Mouse (Mus musculus): ENCODE results near the gene Sipa1l3. TPM values are rescaled to one million over a fixed set of nuclear protein-coding genes. Genes with fewer than 3 reads are reported as not detected.

Gene Sipa1l3
- total RNA-seq, 2 experiments from 2014 or later, result 9.6 to 11.1 TPM

DNA sequence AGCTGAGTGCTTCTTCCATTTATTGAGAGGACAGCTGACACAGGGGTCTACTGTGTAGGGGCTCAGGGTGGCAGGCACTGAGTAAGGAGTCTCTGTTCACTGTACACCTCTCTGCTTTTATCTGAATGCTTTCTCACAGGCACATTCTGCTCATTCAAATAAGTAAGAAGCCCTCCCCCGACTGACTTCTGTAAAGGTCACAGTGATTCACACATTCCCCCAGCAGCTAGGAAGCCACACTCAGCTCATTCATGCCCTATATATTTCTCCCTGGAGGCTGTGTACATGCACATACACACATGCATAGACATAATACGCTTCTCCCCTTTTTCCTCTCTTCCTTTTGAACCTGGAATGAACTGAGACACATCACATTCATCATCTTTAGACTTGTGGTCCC is 74.4 kb downstream of the Sipa1l3 start:
- no peak for DNase-seq

DNA sequence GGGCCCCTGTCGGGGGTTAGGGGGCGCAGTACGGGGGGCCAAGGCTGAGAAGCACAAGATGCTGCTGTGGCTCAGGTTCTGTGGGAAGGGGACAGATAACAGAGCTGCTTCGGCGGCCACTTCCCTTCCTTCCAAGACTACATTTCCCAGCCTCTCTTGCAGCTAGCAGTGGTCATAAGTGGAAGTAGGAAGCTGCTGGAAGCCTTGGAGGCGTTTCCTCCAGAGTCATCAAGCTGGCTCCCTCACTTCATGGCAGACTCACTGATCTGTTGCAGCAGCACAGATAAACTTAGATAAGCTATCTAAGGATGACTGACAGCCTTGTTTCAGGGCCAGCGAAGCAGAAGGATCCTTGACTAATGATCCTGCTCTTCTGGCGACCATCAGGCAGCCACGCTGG is 76.6 kb downstream of the Sipa1l3 start:
- peak; percentile 54 to 64 for DNase-seq

DNA sequence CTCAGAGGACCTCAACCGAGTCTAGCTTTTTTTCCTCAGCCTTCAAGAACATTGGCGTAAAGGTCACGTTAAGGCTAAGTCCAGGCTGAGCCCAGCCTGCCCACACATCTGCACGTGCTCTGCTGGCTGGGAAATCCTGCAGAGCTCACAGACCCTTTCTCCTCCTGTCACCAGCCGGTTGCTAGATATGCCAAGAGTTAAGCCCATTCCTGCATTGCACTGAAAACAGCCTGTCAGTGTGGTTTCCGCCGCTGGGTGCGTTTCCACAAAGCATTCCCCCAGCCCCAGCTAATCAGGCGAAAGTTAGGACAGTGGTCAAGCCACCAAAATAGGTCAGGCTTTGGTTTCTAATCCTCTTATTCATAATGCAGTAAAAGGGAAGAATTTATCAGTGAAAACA is 77.3 kb downstream of the Sipa1l3 start:
- DNase-seq, result no peak

DNA sequence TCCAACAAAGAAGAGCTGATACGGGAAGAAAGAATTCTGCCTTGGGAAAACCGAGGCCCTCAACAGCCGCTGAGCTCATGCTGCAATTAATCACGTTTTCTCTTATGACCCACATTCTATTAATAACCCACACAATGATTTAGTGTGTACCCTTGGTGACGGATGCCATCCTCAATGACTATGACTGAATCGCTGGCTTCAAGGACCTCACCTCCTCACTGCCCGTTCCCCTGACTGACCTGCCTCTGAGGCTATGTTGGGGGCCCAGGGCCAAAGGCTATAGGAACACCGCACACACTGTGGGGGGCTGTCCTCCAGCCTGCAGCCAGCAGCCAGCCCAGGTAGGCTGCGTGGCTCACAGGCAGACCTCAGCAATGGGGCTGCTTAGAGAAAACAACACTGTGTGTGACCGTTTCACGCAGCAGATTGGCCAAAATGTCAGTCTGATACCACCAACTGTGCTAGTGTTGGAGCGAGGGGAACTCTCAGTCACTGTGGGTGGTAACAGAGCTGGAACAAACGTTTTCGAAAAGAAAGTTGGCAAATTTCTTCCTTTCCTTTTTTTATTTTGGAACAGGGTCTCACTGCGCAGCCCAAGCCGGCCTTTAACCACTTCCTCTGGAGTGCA is 79.7 kb downstream of the Sipa1l3 start:
- peak; percentile 37 to 54 for DNase-seq

DNA sequence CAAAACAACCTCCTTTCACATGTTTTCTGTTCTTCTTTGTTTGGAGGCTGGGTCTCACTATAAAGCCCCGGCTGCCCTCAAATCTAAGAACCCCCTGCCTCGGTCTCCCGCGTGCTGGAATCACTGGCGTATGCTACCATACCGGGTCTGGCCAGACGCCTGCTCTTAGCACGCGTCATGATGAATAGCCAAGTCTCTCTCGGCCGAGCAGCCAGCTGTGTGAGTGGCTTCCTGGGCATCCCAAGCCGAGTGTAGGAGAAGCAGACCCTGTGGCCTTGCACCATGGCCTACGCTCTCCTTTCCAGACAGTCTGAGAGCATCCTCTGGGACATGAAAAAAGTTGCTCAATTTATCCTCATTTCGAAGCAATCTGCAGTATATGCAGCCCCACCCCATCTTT is 80.2 kb downstream of the Sipa1l3 start:
- no peak for DNase-seq

DNA sequence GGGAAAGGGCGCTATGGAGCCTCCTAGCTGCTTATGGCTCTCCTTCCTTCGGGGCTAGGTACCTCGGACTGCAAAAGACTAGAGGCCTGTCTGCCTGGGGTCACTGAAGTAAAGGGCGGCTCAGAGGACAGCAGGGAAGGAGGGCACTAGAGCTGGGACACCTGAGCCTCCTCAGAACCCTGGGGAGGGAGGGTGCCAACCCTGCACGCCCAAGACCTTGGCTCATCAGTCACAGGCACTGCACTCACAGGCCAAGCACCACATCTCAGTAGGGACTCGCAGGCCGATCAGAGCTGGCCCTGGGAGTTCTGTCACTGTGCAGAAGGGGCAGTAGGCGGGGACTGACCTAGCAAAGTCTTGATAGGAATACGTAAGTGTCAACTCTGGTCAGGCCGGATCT is 81.4 kb downstream of the Sipa1l3 start:
- no peak for DNase-seq

DNA sequence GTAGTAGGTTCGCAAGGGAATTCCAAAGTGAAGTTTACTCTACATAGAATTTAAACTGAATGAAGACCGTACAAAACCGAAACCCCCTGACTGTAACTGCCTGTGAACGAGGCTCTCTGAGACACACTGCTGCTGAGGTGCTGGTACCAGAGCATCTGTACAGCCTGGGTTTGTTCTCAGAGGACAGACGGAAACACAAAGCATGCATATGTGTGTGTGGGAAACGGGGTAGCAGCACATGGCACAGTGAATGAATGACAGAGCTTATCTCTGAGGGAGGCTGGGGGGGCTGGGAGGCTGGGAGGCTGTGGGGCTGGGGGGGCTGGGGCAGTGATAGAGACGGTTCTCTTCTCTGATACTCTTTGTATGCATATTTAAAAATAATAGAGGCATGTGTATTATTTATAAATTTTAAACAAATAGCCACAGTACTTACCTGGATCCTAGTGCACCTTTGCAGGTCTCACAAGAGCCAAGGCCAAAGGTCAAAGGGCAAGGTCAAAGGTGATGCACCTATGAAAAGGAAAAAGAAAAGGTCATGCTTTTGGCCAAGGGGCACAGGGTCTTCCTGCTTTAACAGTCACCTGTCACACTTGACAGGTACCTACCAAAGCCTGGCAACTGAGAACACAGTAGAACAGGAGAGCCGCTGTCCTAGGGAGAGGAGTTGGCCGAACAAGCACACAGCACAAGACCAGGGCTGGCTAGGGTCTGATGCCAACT is 84.0 kb downstream of the Sipa1l3 start:
- no peak for DNase-seq

DNA sequence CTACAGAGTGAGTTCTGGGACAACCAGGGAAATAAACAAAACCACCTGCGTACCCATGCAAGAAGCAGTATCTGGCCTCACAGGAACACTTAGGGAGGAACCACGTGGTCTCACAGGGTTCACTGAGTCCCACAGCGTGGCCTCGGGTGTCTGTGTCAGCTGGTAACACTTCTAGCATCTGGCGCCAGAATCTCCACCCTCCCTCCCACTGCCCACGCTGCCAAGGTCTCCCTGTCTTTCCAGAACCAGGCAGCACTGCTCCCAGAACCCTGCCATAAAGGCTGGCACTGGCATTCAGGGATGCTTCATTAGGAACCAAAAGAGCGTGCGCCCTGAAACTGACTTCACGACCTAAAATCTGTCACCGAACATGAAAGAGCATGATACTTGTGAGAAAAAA is 84.7 kb downstream of the Sipa1l3 start:
- DNase-seq, result no peak

DNA sequence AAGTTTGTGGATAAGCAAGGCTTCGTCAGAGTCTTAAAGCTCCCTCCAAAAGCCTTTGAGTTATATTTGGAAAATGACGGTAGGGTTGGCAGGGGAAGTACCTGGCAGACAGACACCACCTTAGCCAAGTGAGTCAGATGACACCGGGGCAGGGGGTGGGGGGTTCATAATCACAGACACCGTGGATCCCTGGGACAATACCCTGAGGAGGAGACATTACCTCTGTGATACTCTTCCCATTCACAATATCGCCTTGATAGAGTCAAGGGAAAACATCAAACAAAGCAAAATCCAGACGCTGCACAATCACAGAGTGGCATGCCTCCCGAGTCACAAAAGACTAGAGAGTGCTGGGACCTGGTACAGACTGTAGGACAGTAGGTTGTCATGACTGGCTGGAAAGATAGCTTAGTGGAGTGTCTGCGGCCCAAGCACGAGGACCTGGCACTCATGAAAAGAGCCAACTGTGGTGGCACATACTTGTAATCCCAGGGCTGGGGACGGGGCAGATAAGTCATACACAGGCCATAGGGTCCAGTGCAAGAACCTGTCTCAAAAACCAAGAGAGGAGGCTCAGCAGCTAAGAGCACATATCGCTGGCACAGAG is 85.4 kb downstream of the Sipa1l3 start:
- DNase-seq, result peak; percentile 62

DNA sequence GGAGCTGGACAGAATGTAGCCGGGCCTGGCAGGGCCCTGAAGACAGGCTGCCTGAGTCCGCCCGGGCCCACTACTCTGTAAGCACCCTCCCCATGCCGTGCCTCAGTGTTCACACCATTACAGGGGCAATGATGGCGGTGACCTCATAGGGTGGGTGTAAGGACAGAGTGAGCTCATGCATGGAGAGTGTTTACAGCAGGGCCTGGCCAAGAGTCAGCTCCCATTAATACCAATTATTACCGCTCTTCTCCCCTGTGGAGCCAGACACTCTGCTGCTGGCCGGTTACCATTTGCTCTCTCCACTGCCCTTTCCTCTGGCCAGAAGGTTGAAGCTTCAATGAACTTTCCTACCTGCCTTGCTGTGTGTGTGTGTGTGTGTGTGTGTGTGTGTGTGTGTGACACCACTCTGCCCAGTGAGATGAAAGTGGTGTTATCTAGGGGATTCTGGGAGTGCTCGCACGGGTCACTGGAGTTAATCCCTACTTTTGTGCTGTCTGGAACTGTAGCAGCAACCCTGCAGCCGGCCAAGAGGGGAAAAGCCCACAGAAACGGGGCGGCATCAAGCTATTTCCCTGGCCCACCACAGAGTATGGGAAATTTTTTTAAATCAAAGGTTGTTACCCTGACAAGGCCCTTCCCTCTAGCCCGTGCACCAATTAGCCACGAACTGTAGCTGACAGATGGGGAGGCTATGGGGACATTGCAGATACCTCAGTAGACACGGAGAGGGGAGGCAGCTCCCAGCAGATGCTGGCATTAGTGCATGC is 86.1 kb downstream of the Sipa1l3 start:
- DNase-seq, result peak in 1 of 2 experiments; percentile 28

DNA sequence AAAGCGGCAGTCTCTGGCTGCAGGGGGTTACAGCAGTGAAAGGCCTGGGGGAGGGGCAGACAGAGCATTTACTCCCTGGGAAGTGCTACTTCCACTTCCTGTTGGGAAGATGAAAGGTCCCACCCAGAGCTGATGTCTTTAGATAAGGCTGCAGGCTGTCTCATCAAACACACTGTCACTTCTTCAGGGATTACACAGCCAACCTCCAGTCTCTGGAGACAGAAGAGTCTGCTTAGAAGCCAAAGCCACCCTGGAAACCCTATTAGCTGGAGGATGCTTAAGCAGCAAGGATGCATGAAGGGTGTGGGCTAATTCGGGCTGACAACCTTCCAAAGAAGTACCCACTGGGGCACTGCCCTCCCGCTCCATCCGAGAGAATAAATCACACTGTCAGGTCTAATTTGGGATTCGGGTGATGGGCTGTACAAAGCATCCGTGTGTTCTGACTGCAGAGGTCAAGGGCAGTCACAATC is 87.7 kb downstream of the Sipa1l3 start:
- no peak for DNase-seq

DNA sequence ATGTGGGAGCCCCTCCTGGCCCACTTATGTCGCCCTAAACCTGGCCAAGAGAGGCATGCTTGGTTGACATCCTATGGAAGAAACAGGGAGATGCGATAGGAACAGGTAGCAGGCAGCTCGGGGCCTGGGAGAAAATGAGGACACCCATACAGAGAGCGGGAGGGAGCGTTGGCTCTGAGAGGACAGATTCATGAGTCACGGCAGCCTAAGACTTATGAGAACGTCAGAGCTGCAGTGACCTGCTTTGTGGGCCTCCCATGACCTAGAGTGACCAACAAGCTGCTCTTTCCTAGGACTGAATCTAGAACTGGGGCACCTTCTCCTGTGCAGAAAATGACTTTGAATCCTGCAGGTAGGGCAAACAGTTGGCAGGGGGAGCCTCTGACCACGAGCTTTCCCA is 92.4 kb downstream of the Sipa1l3 start:
- no peak for DNase-seq

DNA sequence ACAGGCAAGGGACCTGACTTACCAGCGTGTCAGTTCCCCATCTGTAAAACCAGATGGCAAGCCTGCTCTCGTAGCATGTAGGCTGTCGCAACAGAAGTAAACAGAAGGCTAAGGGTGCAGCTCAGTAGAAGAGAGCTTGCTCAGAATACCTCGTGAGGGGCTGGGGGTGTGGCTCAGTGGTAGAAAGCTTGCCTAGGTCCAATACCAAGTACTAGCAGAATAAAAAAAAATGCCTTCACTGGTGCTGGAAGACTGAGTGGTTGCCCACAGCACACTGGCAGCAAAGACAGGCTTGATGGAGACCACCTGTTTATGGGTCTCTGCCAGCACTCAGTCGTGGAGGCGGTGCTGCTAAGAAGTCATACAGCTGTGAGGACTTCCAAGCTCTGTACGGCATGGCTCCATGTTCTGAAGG is 93.0 kb downstream of the Sipa1l3 start:
- no peak for DNase-seq

DNA sequence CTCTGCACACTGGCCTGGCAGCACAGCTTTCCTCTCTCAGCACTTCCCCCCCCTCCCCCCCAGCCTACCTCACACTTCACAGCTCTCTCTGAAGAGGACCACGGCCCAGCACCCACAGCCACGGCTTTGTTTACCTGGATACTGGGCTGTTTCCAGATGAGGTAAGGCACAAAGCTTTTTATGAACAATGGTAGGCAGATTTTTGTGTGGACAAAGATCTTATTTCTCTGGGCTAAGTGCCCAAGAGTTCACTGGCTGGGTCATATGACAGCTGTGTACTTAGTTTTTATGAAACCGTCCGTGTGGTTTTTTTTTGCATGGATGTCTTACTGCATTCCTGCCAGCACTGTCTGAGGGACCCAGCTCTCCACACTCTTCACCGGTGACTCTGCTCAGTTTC is 93.8 kb downstream of the Sipa1l3 start:
- peak; percentile 41 to 45 for DNase-seq

DNA sequence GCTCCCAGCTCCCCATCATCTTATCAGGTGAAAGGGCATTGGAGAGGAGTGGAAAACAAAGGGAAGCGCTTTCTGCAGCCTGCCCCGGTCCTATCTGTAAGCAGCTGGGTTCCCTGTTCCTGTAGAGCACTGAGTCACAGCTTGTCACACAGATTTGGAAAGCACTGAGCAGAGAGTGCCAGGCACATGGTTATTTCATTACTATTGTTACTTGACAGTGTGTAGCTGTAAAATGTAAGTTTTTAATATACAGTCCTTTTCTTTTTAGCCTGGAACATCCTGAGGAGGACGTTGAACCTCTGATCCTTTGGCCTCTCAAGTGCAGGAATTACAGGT is 96.6 kb downstream of the Sipa1l3 start:
- no peak for DNase-seq

DNA sequence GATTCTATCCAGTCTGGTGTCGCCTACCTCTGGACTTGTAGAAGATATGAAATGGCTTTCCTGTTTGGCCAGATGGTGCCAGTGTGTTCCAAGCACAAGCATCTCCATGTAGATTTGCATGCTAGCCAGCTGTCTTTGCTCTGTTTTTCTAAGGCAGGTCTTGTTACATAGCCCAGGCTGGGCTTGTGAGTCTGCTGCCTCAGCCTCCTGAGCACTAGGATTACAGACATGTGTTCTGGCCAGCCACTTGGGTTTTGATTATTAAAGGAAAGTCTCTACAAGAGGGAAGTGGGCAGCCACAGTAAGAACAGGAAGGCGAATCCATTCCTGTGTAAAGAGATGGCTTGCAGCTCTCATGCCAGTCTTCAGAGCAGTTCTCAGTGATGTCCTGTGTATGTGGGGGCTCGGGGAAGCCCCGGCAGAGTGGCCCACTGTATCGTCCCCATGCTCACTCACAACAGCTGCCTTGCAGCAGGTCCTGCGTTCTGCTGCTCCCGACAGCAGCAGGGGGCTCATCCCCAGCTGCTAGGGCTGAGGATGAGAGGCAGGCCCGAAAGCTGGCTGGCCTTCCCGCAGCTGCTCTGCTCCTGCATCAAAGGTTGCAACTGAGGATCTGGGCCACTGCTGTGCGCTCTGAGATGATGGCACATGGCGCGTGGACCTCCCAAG is 97.1 kb downstream of the Sipa1l3 start:
- DNase-seq, result no peak

DNA sequence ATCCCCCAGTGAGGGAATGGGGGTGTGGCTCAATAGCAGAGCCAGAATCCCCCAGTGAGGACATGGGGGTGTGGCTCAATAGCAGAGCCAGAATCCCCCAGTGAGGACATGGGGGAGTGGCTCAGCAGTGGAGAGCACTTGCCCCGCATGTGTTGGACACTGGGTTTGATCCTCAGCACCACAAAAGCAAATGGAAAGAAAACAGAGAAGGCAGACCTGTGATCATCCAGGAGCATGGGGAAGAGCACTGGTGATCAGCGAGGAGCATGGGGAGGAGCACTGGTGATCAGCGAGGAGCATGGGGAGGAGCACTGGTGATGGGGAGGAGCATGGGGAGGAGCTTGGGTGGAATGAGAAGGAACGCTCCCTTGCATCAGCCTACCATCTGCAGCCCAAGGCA is 98.6 kb downstream of the Sipa1l3 start:
- DNase-seq, result no peak

DNA sequence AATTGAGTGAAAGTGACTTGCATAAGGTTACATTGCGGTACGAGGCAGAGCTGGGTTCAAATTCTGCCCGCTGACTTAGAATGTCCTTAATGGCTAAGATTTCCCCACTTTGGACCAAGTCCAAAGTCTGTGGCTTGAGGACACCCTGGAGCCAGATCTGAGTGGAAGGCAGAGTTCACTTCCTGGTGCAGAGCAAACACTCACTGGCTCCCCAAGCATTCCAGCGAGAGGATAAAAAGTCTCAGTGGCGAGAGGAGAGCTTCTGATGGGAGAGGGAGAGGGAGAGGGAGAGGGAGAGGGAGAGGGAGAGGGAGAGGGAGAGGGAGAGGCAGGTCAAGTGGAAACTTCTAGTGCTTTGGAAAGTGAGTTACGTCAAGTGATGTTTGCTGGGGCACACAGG is 100.2 kb downstream of the Sipa1l3 start:
- DNase-seq, result no peak

DNA sequence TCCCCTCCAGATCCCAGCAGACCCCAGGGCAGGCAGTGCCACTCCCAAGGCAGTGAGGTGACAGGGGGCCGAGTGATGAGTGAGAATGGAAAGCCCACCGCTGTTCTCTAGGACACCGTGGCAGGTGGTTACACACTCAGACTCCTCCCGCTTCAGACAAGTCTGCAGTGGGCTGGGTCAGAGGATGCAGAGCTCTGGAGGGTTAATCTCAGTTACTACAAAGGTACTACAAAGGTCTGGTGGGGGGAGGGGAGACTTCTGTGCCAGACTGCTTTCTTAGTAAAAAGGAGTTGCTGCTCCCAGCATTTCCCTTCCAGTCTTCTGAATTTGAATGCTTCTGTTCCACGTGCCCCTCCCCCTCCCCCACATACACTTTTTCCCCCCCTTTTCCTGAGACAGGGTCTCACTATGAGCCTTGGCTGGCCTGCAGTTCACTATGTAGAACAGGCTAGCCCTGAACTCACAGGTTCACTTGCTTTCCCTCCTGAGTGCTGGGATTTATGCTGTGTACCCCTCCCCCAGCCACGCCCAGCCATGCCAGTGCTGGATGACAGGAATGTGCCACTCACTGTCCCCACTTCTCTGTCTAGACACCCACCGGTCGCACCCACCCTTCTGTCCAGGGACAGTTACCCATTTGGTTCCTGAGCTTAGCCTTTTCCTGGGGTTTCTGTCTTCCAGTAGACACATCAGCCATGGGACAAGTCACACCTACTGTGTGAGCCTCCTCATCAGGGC is 100.9 kb downstream of the Sipa1l3 start:
- no peak for DNase-seq

DNA sequence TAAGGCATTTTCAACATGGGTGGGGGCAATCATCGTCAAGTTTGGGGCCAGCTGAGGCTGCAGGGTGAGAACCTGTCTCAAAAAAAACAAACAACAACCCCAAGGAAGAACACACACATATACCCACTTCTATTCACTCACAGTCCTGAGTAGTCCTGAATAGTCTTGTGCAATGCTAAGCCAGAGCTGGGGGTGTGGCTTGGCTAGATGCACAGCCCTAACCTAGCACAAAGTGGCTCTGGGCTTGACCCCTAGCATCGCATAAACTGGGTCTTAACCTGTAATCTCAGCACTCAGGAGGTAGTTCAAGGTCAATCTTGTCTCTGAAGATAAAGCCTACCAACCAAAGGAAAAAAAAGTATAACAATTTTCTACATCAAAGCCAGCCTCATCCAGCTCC is 101.5 kb downstream of the Sipa1l3 start:
- DNase-seq, result no peak

DNA sequence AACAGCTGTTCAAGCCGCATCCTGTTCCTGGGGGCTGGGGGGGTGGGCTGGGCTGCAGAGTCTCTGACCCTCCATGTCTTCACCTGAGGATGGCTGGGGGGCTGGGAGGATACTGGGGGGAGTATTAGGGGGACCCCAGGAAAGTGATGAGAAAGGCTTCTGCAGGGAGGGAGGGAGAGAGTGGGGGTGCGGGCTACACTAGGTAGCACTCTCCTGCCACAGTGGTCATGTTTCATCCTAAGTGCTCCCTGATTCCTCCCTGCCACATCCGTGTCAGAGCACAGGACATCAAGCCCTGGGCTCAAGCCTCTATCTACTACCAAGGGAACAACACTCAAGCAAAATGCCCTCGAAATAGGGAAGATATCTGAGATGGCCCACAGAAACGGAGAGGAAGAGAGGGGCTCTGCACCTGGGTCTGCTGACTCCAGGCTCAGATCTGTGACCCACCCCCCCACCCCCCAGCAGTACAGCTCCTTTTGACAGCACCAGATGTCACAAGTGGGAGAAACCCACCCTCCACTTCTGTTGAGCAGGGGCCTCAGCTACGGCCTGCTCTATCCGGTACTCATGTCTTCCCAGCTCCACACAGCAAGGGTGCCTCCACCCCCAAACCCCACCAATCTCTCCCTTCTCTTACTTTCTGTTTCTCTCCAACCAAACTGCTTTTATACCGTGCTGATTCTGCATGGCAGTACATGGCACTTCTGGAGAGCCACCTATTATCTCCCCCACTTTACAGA is 106.4 kb downstream of the Sipa1l3 start:
- DNase-seq, result no peak

Measured in heart, adult 18-20 months (tissue).